Comparison of ENCODE assay signal across 8 mouse cellular contexts in the genomic region with DNA sequence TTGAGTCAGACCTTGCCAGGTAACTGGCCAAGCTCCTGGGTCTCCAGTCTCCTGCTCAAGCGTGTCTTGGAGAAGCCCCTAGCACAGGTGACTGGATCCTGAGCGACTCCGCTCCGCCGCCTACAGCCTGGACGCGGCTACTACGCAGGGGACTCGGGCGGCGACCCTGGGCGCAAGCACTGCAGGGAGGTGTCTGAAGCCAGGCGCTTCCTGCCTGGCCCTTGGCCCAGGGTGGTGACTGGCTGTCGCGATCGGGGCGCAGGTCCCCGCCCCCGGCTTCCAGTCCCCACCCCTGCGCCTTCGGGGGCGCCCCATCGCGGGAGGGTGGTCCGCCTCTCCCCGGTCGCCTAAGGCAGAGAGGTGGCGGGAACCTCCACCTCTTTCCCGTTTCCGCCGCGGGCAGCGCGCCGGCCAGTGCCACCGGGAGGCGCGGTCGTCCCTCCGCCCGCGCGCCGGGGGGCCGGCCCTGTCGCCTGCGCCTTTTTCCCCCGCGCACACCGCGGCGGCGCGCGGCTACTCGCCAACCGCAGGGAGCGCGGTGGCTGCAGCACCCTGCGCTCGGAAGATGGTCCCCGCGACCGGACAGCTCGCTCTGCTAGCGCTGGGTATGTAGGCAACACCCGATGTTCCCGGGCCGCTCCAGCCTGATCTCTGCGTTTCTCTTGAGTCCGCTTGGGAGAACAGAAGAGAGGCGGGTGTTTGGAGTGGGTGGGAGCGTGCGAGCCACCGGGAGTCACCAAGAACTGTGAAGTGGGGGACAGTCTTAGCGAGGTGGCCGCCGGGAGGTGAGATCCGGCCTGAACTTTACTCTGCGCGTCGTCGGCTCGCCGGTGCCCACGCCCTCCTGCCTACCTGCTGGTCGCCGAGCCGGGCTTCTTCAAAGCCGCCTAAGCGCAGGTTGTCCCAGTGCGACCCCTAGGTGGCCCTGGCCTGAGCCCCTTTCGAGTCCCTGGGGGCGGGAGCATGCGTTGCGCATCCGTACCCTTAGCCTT. TPM values are rescaled to one million over a fixed set of nuclear protein-coding genes. Genes with fewer than 3 reads are reported as not detected.
DNase-seq lines count a peak whose midpoint lies in the region; ATAC-seq and TF ChIP-seq lines count a peak whose summit lies in the region.

A gene (plus strand): TSS at position 283 of the 992 bp plus-strand sequence.

- H3K4me3 ChIP-seq in heart, adult 2 months, result peak within 1 kb of the TSS; percentile 59
- peak within 1 kb of the TSS; percentile 69 for H3K4me3 ChIP-seq in limb, embryonic 13.5 days
- peak within 1 kb of the TSS; percentile 62 for H3K4me3 ChIP-seq in midbrain, embryonic 15.5 days
- peak within 1 kb of the TSS; percentile 64 for H3K4me3 ChIP-seq in stomach, embryonic 16.5 days (replicated peaks; ENCODE audit: low read length)

- H3K27ac ChIP-seq in heart, adult 2 months, result no peak within 1 kb of the TSS; the same call in 1 of the 2 replicates
- H3K27ac ChIP-seq in limb, embryonic 13.5 days, result no peak within 1 kb of the TSS
- peak within 1 kb of the TSS; percentile 62 for H3K27ac ChIP-seq in midbrain, embryonic 15.5 days
- peak within 1 kb of the TSS; percentile 79 for H3K27ac ChIP-seq in stomach, embryonic 16.5 days (ENCODE audit: low read length)

- no peaks in the 10 kb centered on the region for H3K36me3 ChIP-seq in heart, adult 2 months (ENCODE audit: control insufficient read depth, insufficient read depth, low read length)
- no peaks in the 10 kb centered on the region for H3K36me3 ChIP-seq in limb, embryonic 13.5 days
- no peaks in the 10 kb centered on the region for H3K36me3 ChIP-seq in midbrain, embryonic 15.5 days (replicated peaks)
- H3K36me3 ChIP-seq in stomach, embryonic 16.5 days (ENCODE audit: control insufficient read depth, insufficient read depth, low read length), result no peaks in the 10 kb centered on the region

- peak within 1 kb of the TSS; percentile 59 for H3K9ac ChIP-seq in heart, adult 2 months (ENCODE audit: low read depth, low read length)
- peak within 1 kb of the TSS; percentile 73 for H3K9ac ChIP-seq in limb, embryonic 13.5 days
- H3K9ac ChIP-seq in midbrain, embryonic 15.5 days, result peak within 1 kb of the TSS; percentile 68
- H3K9ac ChIP-seq in stomach, embryonic 16.5 days (ENCODE audit: low read length), result peak within 1 kb of the TSS; percentile 75

- intact Hi-C loops in heart, adult 2 months (cut with DNase I), result loop anchor here (2.0 kb wide), 1 partner anchor 170 kb away; a partner anchor contains a TSS

- ATAC-seq in limb, embryonic 13.5 days (ENCODE audit: low FRiP score, low read depth), result peak; percentile 75
- peak; percentile 87 for ATAC-seq in midbrain, embryonic 15.5 days (replicated peaks)
- ATAC-seq in stomach, embryonic 16.5 days (ENCODE audit: insufficient read depth, low FRiP score), result peak; percentile 91

- DNase-seq in layer of hippocampus, adult 11-12 months (ENCODE audit: low spot score), result peak; percentile 72
- no peak for DNase-seq in layer of hippocampus, adult 9-10 months (ENCODE audit: low spot score)
- DNase-seq in embryo, embryonic 11 days, result peak; percentile 81
- DNase-seq in heart, adult 2 months, result peak; percentile 74 to 77
- peak; percentile 71 for DNase-seq in kidney, adult 18-20 months

- H3K4me1 ChIP-seq in heart, adult 2 months (ENCODE audit: control insufficient read depth, insufficient read depth, low read length), result no peaks in the 10 kb centered on the region; the same call in 1 of the 2 replicates
- H3K4me1 ChIP-seq in limb, embryonic 13.5 days, result peaks cover 31% of the 10 kb centered on the region
- peaks cover 28% of the 10 kb centered on the region for H3K4me1 ChIP-seq in midbrain, embryonic 15.5 days
- peaks cover 10% of the 10 kb centered on the region; the same call in 1 of the 2 replicates for H3K4me1 ChIP-seq in stomach, embryonic 16.5 days (ENCODE audit: control insufficient read depth, insufficient read depth, low read length)

- peak; percentile 72 for TF ChIP-seq CTCF in heart, adult 2 months (IDR thresholded peaks at IDR 0.05)

- no peaks in the 10 kb centered on the region for H3K9me3 ChIP-seq in limb, embryonic 13.5 days
- H3K9me3 ChIP-seq in midbrain, embryonic 15.5 days, result no peaks in the 10 kb centered on the region
- no peaks in the 10 kb centered on the region for H3K9me3 ChIP-seq in stomach, embryonic 16.5 days (replicated peaks; ENCODE audit: control insufficient read depth, low read length)

- H3K4me2 ChIP-seq in limb, embryonic 13.5 days (replicated peaks), result peak within 1 kb of the TSS; percentile 98
- H3K4me2 ChIP-seq in midbrain, embryonic 15.5 days, result peak within 1 kb of the TSS; percentile 92
- H3K4me2 ChIP-seq in stomach, embryonic 16.5 days (ENCODE audit: low read depth, low read length), result peak within 1 kb of the TSS; percentile 91

- 1% methylated on average over 97 of the region's 97 CpGs for WGBS in heart, adult 2 months
- WGBS in limb, embryonic 13.5 days, result under 1% methylated on average over 74 of the region's 97 CpGs
- WGBS in midbrain, embryonic 15.5 days, result under 1% methylated on average over 88 of the region's 97 CpGs
- WGBS in stomach, embryonic 16.5 days, result under 1% methylated on average over 96 of the region's 97 CpGs

- H3K79me2 ChIP-seq in heart, adult 2 months (replicated peaks; ENCODE audit: control insufficient read depth, insufficient read depth, low read length), result no peaks in the 10 kb centered on the region

- TF ChIP-seq POLR2A in heart, adult 2 months (IDR thresholded peaks at IDR 0.05; ENCODE audit: insufficient read depth, low read depth, low read length), result no peak

- H3K27me3 ChIP-seq in heart, adult 2 months (ENCODE audit: control insufficient read depth, insufficient read depth, low read length), result peaks cover 4% of the 10 kb centered on the region
- H3K27me3 ChIP-seq in limb, embryonic 13.5 days, result peaks cover 69% of the 10 kb centered on the region
- peaks cover 17% of the 10 kb centered on the region for H3K27me3 ChIP-seq in midbrain, embryonic 15.5 days (replicated peaks)
- H3K27me3 ChIP-seq in stomach, embryonic 16.5 days (ENCODE audit: control insufficient read depth, insufficient read depth, low read length), result peaks cover 5% of the 10 kb centered on the region; the same call in 1 of the 2 replicates

- TF ChIP-seq EP300 in heart, adult 2 months (IDR thresholded peaks at IDR 0.05; ENCODE audit: insufficient read depth, low read depth, low read length), result no peak

RNA-seq across cellular contexts. Expression of the gene that starts here (rescaled TPM):
- 1 to 10 TPM; 1.0 to 1.6 TPM for total RNA-seq in heart, adult 2 months (2021)
- 0.80 and 1.0 TPM in 2 replicates for polyA plus RNA-seq in heart, adult 2 months (2012; rRNA removed)
- 2.5 and 2.7 TPM in 2 replicates for polyA plus RNA-seq in limb, embryonic 13.5 days (2015; fragmentation: Nextera tagmentation; extraction: Ambion mirVana)
- polyA plus RNA-seq in midbrain, embryonic 15.5 days (2015; fragmentation: Nextera tagmentation; extraction: Ambion mirVana), result 11.2 and 13.2 TPM in 2 replicates
- polyA plus RNA-seq in stomach, embryonic 16.5 days (2015; fragmentation: Nextera tagmentation; extraction: Ambion mirVana), result 7.2 and 10.2 TPM in 2 replicates

Comparison
In these comparisons a context has a peak if more than half of its experiments do, and no peak if none do; other contexts are left out.
1. H3K27ac ChIP-seq: peak in midbrain, embryonic 15.5 days (single experiment) and stomach, embryonic 16.5 days (single experiment); none in heart, adult 2 months (single experiment) and limb, embryonic 13.5 days (single experiment).
2. Peak in every context shown above with its lines, with median percentiles within 50 percentile points of each other: H3K4me3 ChIP-seq, H3K9ac ChIP-seq, ATAC-seq and H3K4me2 ChIP-seq.